ENCODE assay signal across 8 mouse cellular contexts in the genomic region with DNA sequence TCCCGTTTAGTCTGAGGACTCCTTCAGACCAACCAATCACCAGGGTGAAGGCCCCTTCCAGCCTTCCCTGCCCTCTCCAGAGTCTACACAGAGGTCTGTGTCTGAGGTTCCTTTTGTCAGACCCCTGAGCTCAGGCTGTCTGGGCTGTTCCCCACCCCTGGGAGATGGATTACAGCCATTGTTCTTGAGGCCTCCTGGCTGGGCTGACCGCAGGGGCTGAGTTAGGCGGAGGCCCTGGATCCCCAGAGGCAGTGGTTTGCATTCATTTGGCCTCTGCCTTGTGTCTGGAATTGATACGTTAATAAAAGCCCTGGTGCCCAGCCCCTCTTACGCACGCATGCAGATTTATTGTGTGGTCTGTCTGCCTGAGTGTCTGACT. TPM values are rescaled to one million over a fixed set of nuclear protein-coding genes. Genes with fewer than 3 reads are reported as not detected.
A peak's percentile ranks its signal among the peaks of the same experiment; 100 is the strongest.
DNase-seq lines count a peak whose midpoint lies in the region; ATAC-seq and TF ChIP-seq lines count a peak whose summit lies in the region.

No protein-coding gene starts in this region.

- H3K4me1 ChIP-seq in forebrain, embryonic 14.5 days (ENCODE audit: control insufficient read depth, insufficient read depth, low read length), result peaks cover 57% of the 10 kb centered on the region
- peaks cover 54% of the 10 kb centered on the region for H3K4me1 ChIP-seq in limb, embryonic 12.5 days (replicated peaks)
- peaks cover 44% of the 10 kb centered on the region for H3K4me1 ChIP-seq in stomach, embryonic 15.5 days
- H3K4me1 ChIP-seq in liver, embryonic 12.5 days, result peaks cover 64% of the 10 kb centered on the region

- DNase-seq in layer of hippocampus, adult 2 months (ENCODE audit: low spot score in 2 of 2), result no peak
- DNase-seq in layer of hippocampus, adult 18-20 months (ENCODE audit: low spot score in 2 of 2), result no peak
- peak; percentile 84 for DNase-seq in forebrain, embryonic 14.5 days (ENCODE audit: low spot score)
- no peak for DNase-seq in layer of hippocampus, adult 8-10 months (ENCODE audit: low spot score in 2 of 2)
- DNase-seq in urinary bladder, adult 2 months (ENCODE audit: low spot score), result no peak

- no peak overlapping the region for H3K4me3 ChIP-seq in layer of hippocampus, adult 2 months
- no peak overlapping the region for H3K4me3 ChIP-seq in forebrain, embryonic 14.5 days (ENCODE audit: low read depth, low read length)
- H3K4me3 ChIP-seq in limb, embryonic 12.5 days (replicated peaks), result no peak overlapping the region
- no peak overlapping the region for H3K4me3 ChIP-seq in stomach, embryonic 15.5 days (replicated peaks)
- H3K4me3 ChIP-seq in liver, embryonic 12.5 days, result no peak overlapping the region

- no peaks in the 10 kb centered on the region for H3K9me3 ChIP-seq in forebrain, embryonic 14.5 days (replicated peaks; ENCODE audit: control insufficient read depth, low read length)
- H3K9me3 ChIP-seq in limb, embryonic 12.5 days, result no peaks in the 10 kb centered on the region
- no peaks in the 10 kb centered on the region for H3K9me3 ChIP-seq in stomach, embryonic 15.5 days
- no peaks in the 10 kb centered on the region for H3K9me3 ChIP-seq in liver, embryonic 12.5 days (replicated peaks)

- peak overlapping the region; percentile 11; the same call in 1 of the 2 replicates for H3K27ac ChIP-seq in layer of hippocampus, adult 2 months
- peak overlapping the region; percentile 91 for H3K27ac ChIP-seq in forebrain, embryonic 14.5 days (ENCODE audit: low read depth, low read length)
- peak overlapping the region; percentile 84 for H3K27ac ChIP-seq in limb, embryonic 12.5 days
- peak overlapping the region; percentile 76 for H3K27ac ChIP-seq in stomach, embryonic 15.5 days
- no peak overlapping the region for H3K27ac ChIP-seq in liver, embryonic 12.5 days

- WGBS in forebrain, embryonic 14.5 days, result 4% methylated on average over 6 of the region's 6 CpGs
- WGBS in limb, embryonic 12.5 days, result 17% methylated on average over 6 of the region's 6 CpGs
- WGBS in stomach, embryonic 15.5 days, result 21% methylated on average over 6 of the region's 6 CpGs
- 52% methylated on average over 6 of the region's 6 CpGs for WGBS in liver, embryonic 12.5 days (ENCODE audit: insufficient replicate concordance)

- no peak for TF ChIP-seq CTCF in layer of hippocampus, adult 2 months (conservative IDR thresholded peaks at IDR 0.05)

- ATAC-seq in forebrain, embryonic 14.5 days, result peak; percentile 73
- ATAC-seq in limb, embryonic 12.5 days (ENCODE audit: insufficient number of reproducible peaks, insufficient read depth, low FRiP score, low TSS enrichment, low read depth), result no peak
- no peak for ATAC-seq in stomach, embryonic 15.5 days (ENCODE audit: insufficient read depth, low FRiP score, low read depth)
- no peak for ATAC-seq in liver, embryonic 12.5 days

- H3K4me2 ChIP-seq in forebrain, embryonic 14.5 days (ENCODE audit: low read length), result no peak overlapping the region; the same call in 1 of the 2 replicates
- H3K4me2 ChIP-seq in limb, embryonic 12.5 days, result no peak overlapping the region
- no peak overlapping the region for H3K4me2 ChIP-seq in stomach, embryonic 15.5 days
- no peak overlapping the region for H3K4me2 ChIP-seq in liver, embryonic 12.5 days

- no peaks in the 10 kb centered on the region for H3K27me3 ChIP-seq in forebrain, embryonic 14.5 days (replicated peaks; ENCODE audit: control insufficient read depth, insufficient read depth, low read length)
- H3K27me3 ChIP-seq in limb, embryonic 12.5 days, result no peaks in the 10 kb centered on the region
- no peaks in the 10 kb centered on the region for H3K27me3 ChIP-seq in stomach, embryonic 15.5 days (replicated peaks)
- no peaks in the 10 kb centered on the region for H3K27me3 ChIP-seq in liver, embryonic 12.5 days (replicated peaks)

- H3K9ac ChIP-seq in forebrain, embryonic 14.5 days (ENCODE audit: low read length), result peak overlapping the region; percentile 45; the same call in 1 of the 2 replicates
- H3K9ac ChIP-seq in limb, embryonic 12.5 days (replicated peaks), result 0 out of 2 replicates have a peak overlapping the region, but pooled peaks have one; percentile 27
- H3K9ac ChIP-seq in stomach, embryonic 15.5 days, result no peak overlapping the region
- H3K9ac ChIP-seq in liver, embryonic 12.5 days, result no peak overlapping the region

- no peaks in the 10 kb centered on the region for H3K36me3 ChIP-seq in forebrain, embryonic 14.5 days (ENCODE audit: control insufficient read depth, insufficient read depth, low read length)
- H3K36me3 ChIP-seq in limb, embryonic 12.5 days, result no peaks in the 10 kb centered on the region
- H3K36me3 ChIP-seq in stomach, embryonic 15.5 days, result no peaks in the 10 kb centered on the region
- H3K36me3 ChIP-seq in liver, embryonic 12.5 days, result no peaks in the 10 kb centered on the region

RNA-seq across cellular contexts. Expression of a gene that starts 53.1 kb away (rescaled TPM):
- total RNA-seq in layer of hippocampus, adult 2 months (2021), result 10 to 100 TPM; 34.5 to 44.5 TPM
- total RNA-seq in layer of hippocampus, adult 18-20 months (2021), result 10 to 100 TPM; 41.5 to 48.8 TPM
- 44.3 and 49.9 TPM in 2 replicates for polyA plus RNA-seq in forebrain, embryonic 14.5 days (2014; fragmentation: Nextera tagmentation; extraction: Ambion mirVana)
- 56.7 and 64.3 TPM in 2 replicates for polyA plus RNA-seq in limb, embryonic 12.5 days (2016; fragmentation: Nextera tagmentation; extraction: Ambion mirVana)
- 74.9 and 80.5 TPM in 2 replicates for polyA plus RNA-seq in stomach, embryonic 15.5 days (2015; fragmentation: Nextera tagmentation; extraction: Ambion mirVana)
- 10 to 100 TPM; 33.7 to 48.5 (median 40.8) TPM for total RNA-seq in layer of hippocampus, adult 8-10 months (2022)
- 36.6 and 37.5 TPM in 2 replicates for polyA plus RNA-seq in liver, embryonic 12.5 days (2016; fragmentation: Nextera tagmentation; extraction: Ambion mirVana)
- polyA plus RNA-seq in urinary bladder, adult 2 months (2012; rRNA removed), result 57.3 and 74.4 TPM in 2 replicates

Comparison
In these comparisons a context has a peak if more than half of its experiments do, and no peak if none do; other contexts are left out.
1. H3K9ac ChIP-seq: peak in forebrain, embryonic 14.5 days (single experiment) and limb, embryonic 12.5 days (single experiment); none in stomach, embryonic 15.5 days (single experiment) and liver, embryonic 12.5 days (single experiment).